Mouse (Mus musculus) hindbrain, embryonic 10.5 days (tissue): Measurements from ENCODE around the gene Slc45a1. TPM values are rescaled to one million over a fixed set of nuclear protein-coding genes. Genes with fewer than 3 reads are reported as not detected.
"Not testable (repeated sequence)": the region's sequence is repeated elsewhere in the genome, so short reads cannot be mapped to it uniquely, and the experiment has no call there.

Experiments
- DNase-seq: peaks from one replicate; pipeline ENCODE4 v3.0.0-alpha.2; 2017; ENCODE audit warnings: low spot score
- H3K27ac ChIP-seq: fragments of 300-500 bp; sonication (generic); 2 replicates; pipeline ENCODE4 v1.5.1; 2016; ENCODE audit warnings: mild to moderate bottlenecking, moderate library complexity
- H3K27me3 ChIP-seq: fragments of 300-500 bp; sonication (generic); 2 replicates; pipeline ENCODE4 v1.6.1; 2016; ENCODE audit warnings: mild to moderate bottlenecking; ENCODE audit not compliant: poor library complexity, insufficient read depth, severe bottlenecking
- H3K36me3 ChIP-seq: fragments of 300-500 bp; sonication (generic); 2 replicates; pipeline ENCODE4 v1.6.1; 2016; ENCODE audit warnings: mild to moderate bottlenecking, moderate library complexity
- H3K4me1 ChIP-seq: fragments of 300-500 bp; sonication (generic); replicated peaks from 2 replicates; pipeline ENCODE4 v1.6.1; 2016; ENCODE audit warnings: mild to moderate bottlenecking
- H3K4me3 ChIP-seq: fragments of 300-500 bp; sonication (generic); 2 replicates; pipeline ENCODE4 v1.5.1; 2016; ENCODE audit warnings: mild to moderate bottlenecking, moderate library complexity
- H3K9me3 ChIP-seq: fragments of 300-500 bp; sonication (generic); 2 replicates; pipeline ENCODE4 v1.6.1; 2016; ENCODE audit warnings: mild to moderate bottlenecking, moderate library complexity
- whole genome bisulfite sequencing: fragments of 180-500 bp; shearing (Covaris S2); methylation state at CpG from one replicate; pipeline ENCODE4 v1.1.7; 2016; 5-methylcytosine and 5-hydroxymethylcytosine counted together
- polyA plus RNA-seq: library from polyadenylated mRNA; unstranded; fragments of >200 nt; fragmentation: Nextera tagmentation; extraction: Ambion mirVana; gene quantifications from 2 replicates; pipeline ENCODE4 v1.2.1, GENCODE M21; 2016

The Slc45a1 gene
- polyA plus RNA-seq, 1 experiment from 2014 or later: 8.4 TPM

- H3K27me3 ChIP-seq: no peaks in the 10 kb centered on the region
- no peak for DNase-seq
- WGBS: 95% methylated on average over 13 of the region's 13 CpGs
- no peaks in the 10 kb centered on the region for H3K4me1 ChIP-seq
- H3K27ac ChIP-seq: no peak overlapping the region
- H3K4me3 ChIP-seq: no peak overlapping the region
- H3K9me3 ChIP-seq: no peaks in the 10 kb centered on the region
- H3K36me3 ChIP-seq: peaks cover 98% of the 10 kb centered on the region
Measured at GRCm38 (mm10) chr4:150616029-150616420, 35.9 kb downstream of the Slc45a1 start.

- Histone ChIP-seq H3K4me1 (no peaks in the 10 kb centered on the region), H3K27me3 (no peaks in the 10 kb centered on the region), H3K27ac (no peak overlapping the region), H3K4me3 (no peak overlapping the region), H3K36me3 (peaks cover 98% of the 10 kb centered on the region), H3K9me3 (no peaks in the 10 kb centered on the region)
- DNase-seq: no peak
- WGBS: 91% methylated on average over 12 of the region's 12 CpGs
Measured at GRCm38 (mm10) chr4:150615251-150616028, 36.5 kb downstream of the Slc45a1 start.

- Histone ChIP-seq H3K9me3 (no peaks in the 10 kb centered on the region), H3K27me3 (no peaks in the 10 kb centered on the region), H3K36me3 (peaks cover 94% of the 10 kb centered on the region), H3K4me1 (no peaks in the 10 kb centered on the region), H3K4me3 (no peak overlapping the region), H3K27ac (no peak overlapping the region)
- DNase-seq: no peak
- WGBS: 90% methylated on average over 7 of the region's 7 CpGs
Measured at GRCm38 (mm10) chr4:150613715-150614114, 38.3 kb downstream of the Slc45a1 start.

DNA sequence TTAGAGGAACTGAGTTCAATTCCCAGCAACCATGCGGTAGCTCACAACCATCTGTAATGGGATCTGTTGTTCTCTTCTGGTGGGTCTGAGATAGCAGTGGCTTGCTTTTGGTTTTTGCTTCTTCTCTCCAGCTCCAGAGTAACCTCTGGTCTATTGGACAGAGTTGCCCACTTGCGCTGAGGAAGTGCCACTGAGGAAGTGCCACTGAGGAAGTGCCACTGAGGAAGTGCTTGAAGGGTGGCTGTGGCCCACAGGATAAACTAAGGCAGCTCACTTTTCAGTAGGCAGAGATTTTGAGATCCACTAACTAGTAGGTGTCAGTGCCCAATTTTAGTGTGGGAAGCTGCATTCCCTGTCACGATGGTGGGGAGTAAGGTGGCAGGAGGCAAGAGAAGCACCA is 43.3 kb downstream of the Slc45a1 start:
- no peaks in the 10 kb centered on the region for H3K27me3 ChIP-seq
- DNase-seq: no peak
- H3K36me3 ChIP-seq: peaks cover 53% of the 10 kb centered on the region
- no peak overlapping the region for H3K4me3 ChIP-seq
- H3K27ac ChIP-seq: no peak overlapping the region
- 94% methylated on average over 3 of the region's 3 CpGs for WGBS
- H3K9me3 ChIP-seq: no peaks in the 10 kb centered on the region
- H3K4me1 ChIP-seq: peaks cover 34% of the 10 kb centered on the region

DNA sequence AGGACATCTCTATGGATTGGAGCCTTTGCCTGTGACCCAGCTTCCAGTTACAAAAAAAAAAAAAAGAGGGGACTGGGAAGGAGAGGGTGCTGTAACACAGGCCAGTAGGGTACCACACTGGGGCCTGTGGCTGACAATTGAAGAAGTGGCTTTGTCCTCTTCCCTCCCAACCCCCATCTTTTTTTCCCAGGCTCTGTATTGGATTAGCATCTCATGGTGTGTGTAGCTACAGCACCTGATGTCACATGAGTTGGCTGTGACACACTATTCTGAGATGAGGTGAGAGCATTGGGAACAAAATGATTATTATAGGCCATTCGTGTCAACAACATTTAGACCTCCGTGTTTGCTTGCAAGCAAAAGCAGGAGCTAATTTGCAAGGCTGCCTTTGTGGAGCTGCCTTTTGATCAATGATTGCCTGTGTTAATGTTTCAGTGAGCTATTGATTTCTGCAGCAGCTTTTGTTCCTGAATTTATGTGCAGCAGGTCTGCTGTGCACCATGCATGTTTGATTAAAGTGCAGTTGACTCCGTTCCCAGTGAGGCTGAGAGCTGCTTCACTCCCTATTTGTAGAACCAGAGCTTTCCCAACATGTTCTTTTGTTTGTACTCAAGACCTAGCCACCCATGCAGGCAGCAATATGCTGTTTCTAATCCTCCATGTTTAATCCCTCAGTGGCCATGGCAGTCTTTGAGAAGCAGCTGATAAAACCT is 45.4 kb downstream of the Slc45a1 start:
- no peak overlapping the region for H3K4me3 ChIP-seq
- DNase-seq: no peak

DNA sequence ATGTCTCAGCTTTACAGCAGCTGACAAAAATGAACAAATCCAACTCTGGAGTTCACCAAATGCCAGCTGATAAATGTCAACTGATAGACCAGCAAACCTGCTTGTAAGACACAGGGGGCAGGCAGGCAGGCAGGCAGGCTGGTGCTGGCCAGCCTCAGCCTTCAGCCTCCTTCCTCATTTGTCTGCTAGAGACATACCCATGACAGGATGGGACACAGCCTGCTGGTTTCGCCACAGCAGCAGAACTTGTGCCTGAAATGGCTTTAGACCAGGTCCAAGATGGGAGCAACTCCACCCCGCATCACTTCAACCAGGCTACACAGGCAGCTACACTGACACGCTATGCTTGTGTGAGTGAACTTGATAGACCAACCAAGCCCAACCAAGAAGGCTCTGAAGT is 46.2 kb downstream of the Slc45a1 start:
- H3K27me3 ChIP-seq: no peaks in the 10 kb centered on the region
- H3K4me1 ChIP-seq: peaks cover 38% of the 10 kb centered on the region
- peak overlapping the region; percentile 81 for H3K27ac ChIP-seq
- peaks cover 25% of the 10 kb centered on the region for H3K36me3 ChIP-seq
- no peaks in the 10 kb centered on the region for H3K9me3 ChIP-seq
- no peak overlapping the region for H3K4me3 ChIP-seq
- WGBS: 86% methylated on average over 3 of the region's 3 CpGs
- no peak for DNase-seq

More for the DNA sequence above, 45.4 kb downstream of the Slc45a1 start:
- H3K9me3 ChIP-seq: no peaks in the 10 kb centered on the region
- no peaks in the 10 kb centered on the region for H3K27me3 ChIP-seq
- WGBS: 57% methylated on average over 3 of the region's 3 CpGs
- peaks cover 38% of the 10 kb centered on the region for H3K4me1 ChIP-seq
- H3K36me3 ChIP-seq: peaks cover 33% of the 10 kb centered on the region
- peak overlapping the region; percentile 81 for H3K27ac ChIP-seq

- 93% methylated on average over 1 of the region's 1 CpGs for WGBS
- DNase-seq: no peak
- Histone ChIP-seq H3K27ac (no peak overlapping the region), H3K27me3 (no peaks in the 10 kb centered on the region), H3K36me3 (0 out of 2 replicates have a peak, but pooled peaks cover 7% of the 10 kb centered on the region), H3K9me3 (no peaks in the 10 kb centered on the region), H3K4me3 (no peak overlapping the region), H3K4me1 (peaks cover 46% of the 10 kb centered on the region)
Measured at GRCm38 (mm10) chr4:150603366-150604061, 48.5 kb downstream of the Slc45a1 start.

- no peaks in the 10 kb centered on the region for H3K27me3 ChIP-seq
- WGBS: 94% methylated on average over 10 of the region's 10 CpGs
- DNase-seq: no peak
Measured at GRCm38 (mm10) chr4:150601489-150601888, 50.5 kb downstream of the Slc45a1 start.

DNA sequence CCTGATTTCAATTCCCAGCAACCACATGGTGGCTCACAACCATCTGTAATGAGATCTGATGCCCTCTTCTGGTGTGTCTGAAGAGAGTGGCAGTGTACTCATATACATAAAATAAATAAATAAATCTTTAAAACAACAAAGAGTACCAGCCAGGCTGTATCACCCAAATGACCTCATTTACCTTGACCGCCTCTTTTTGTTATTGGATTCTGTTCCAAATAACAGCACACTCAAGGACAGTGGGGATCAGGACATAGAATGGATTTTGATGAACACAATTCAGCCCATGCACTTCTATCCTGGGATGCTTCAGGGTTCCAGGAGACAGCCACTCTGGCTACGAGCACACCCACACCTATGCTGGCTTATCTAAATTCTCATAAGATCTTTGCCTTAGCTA is 51.5 kb downstream of the Slc45a1 start:
- H3K9me3 ChIP-seq, DNase-seq, H3K4me3 ChIP-seq, H3K27ac ChIP-seq, H3K27me3 ChIP-seq, H3K36me3 ChIP-seq: not testable (repeated sequence)
- 96% methylated on average over 2 of the region's 2 CpGs for WGBS
- peaks cover 25% of the 10 kb centered on the region for H3K4me1 ChIP-seq

More at GRCm38 (mm10) chr4:150601489-150601888, 50.5 kb downstream of the Slc45a1 start:
- Histone ChIP-seq H3K9me3 (no peaks in the 10 kb centered on the region), H3K4me3 (no peak overlapping the region), H3K4me1 (peaks cover 35% of the 10 kb centered on the region), H3K36me3 (0 out of 2 replicates have a peak, but pooled peaks cover 4% of the 10 kb centered on the region), H3K27ac (no peak overlapping the region)

GRCm38 (mm10) chr4:150599119-150599992 is 52.6 kb downstream of the Slc45a1 start:
- Histone ChIP-seq H3K9me3 (no peaks in the 10 kb centered on the region), H3K36me3 (no peaks in the 10 kb centered on the region), H3K27ac (peak overlapping the region; percentile 45; the same call in 1 of the 2 replicates), H3K4me3 (no peak overlapping the region), H3K27me3 (no peaks in the 10 kb centered on the region), H3K4me1 (peaks cover 16% of the 10 kb centered on the region)
- 75% methylated on average over 3 of the region's 3 CpGs for WGBS
- DNase-seq: no peak

GRCm38 (mm10) chr4:150598686-150599085 is 53.3 kb downstream of the Slc45a1 start:
- Histone ChIP-seq H3K27ac (no peak overlapping the region), H3K4me1 (peaks cover 11% of the 10 kb centered on the region), H3K27me3 (no peaks in the 10 kb centered on the region), H3K9me3 (no peaks in the 10 kb centered on the region), H3K36me3 (no peaks in the 10 kb centered on the region), H3K4me3 (no peak overlapping the region)
- no peak for DNase-seq
- 86% methylated on average over 1 of the region's 1 CpGs for WGBS

DNA sequence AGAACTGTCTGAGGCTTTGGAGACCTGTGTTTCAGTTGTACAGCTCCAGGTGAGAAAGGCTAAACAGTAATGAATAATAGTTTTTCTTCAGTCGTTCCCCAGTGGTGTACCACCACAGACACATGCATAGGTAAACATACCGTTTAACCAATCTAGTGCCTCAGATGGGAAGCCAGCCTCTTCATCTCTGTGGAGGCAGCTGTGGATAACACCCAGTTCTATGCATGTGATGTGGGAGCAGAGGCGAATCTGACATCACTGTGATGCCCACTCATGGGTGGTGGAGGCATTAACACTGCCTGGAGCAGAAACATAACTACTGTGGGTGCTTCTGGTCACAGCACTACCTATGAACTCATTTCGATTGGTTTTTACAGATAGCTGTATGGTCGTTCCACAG is 56.0 kb downstream of the Slc45a1 start:
- DNase-seq: no peak
- 92% methylated on average over 5 of the region's 5 CpGs for WGBS
- Histone ChIP-seq H3K36me3 (no peaks in the 10 kb centered on the region), H3K27ac (no peak overlapping the region), H3K4me1 (peaks cover 23% of the 10 kb centered on the region), H3K4me3 (no peak overlapping the region), H3K27me3 (no peaks in the 10 kb centered on the region), H3K9me3 (no peaks in the 10 kb centered on the region)
